Mouse (Mus musculus) stomach, embryonic 14.5 days (tissue): ENCODE results near the gene Dgke. TPM values are rescaled to one million over a fixed set of nuclear protein-coding genes. Genes with fewer than 3 reads are reported as not detected.

Experiments
- ATAC-seq: fragments of 200-750 bp; cut with Nextera tagmentation; 2 replicates; pipeline ENCODE4 v1.8.0; 2017; ENCODE audit warnings: low read depth, moderate TSS enrichment; ENCODE audit not compliant: insufficient number of reproducible peaks, insufficient read depth, low FRiP score
- H3K27ac ChIP-seq: fragments of 300-500 bp; sonication (generic); 2 replicates; pipeline ENCODE4 v1.5.1; 2014; ENCODE audit warnings: mild to moderate bottlenecking, low read length, moderate library complexity, mixed read lengths
- H3K27me3 ChIP-seq: fragments of 300-500 bp; sonication (generic); 2 replicates; pipeline ENCODE4 v1.6.1; 2014; ENCODE audit warnings: low read length, control low read depth, mixed read lengths; ENCODE audit not compliant: control insufficient read depth, insufficient read depth
- H3K36me3 ChIP-seq: fragments of 300-500 bp; sonication (generic); 2 replicates; pipeline ENCODE4 v1.6.1; 2014; ENCODE audit warnings: mild to moderate bottlenecking, control low read depth, low read length, moderate library complexity, mixed read lengths; ENCODE audit not compliant: control insufficient read depth, insufficient read depth
- H3K4me1 ChIP-seq: fragments of 300-500 bp; sonication (generic); 2 replicates; pipeline ENCODE4 v1.6.1; 2014; ENCODE audit warnings: low read length, control low read depth, mixed read lengths; ENCODE audit not compliant: control insufficient read depth, insufficient read depth
- H3K4me2 ChIP-seq: fragments of 300-500 bp; sonication (generic); replicated peaks from 2 replicates; pipeline ENCODE4 v1.6.1; 2014; ENCODE audit warnings: low read depth, low read length, control low read depth
- H3K4me3 ChIP-seq: fragments of 300-500 bp; sonication (generic); 2 replicates; pipeline ENCODE4 v1.5.1; 2014; ENCODE audit warnings: low read depth, low read length, control low read depth
- H3K9ac ChIP-seq: fragments of 300-500 bp; sonication (generic); replicated peaks from 2 replicates; pipeline ENCODE4 v1.6.1; 2014; ENCODE audit warnings: low read depth, mild to moderate bottlenecking, control low read depth, low read length, moderate library complexity, mixed read lengths
- H3K9me3 ChIP-seq: fragments of 300-500 bp; sonication (generic); 2 replicates; pipeline ENCODE4 v1.6.1; 2016; ENCODE audit warnings: low read depth, low read length, control low read depth; ENCODE audit not compliant: control insufficient read depth
- WGBS: fragments of 180-500 bp; shearing (Covaris S2); extraction: QIAGEN DNeasy Blood & Tissue Kit; methylation state at CpG from one replicate; pipeline ENCODE4 v1.1.7; 2014; 5-methylcytosine and 5-hydroxymethylcytosine counted together
- polyA plus RNA-seq: library from polyadenylated mRNA; unstranded; fragments of >200 nt; fragmentation: Nextera tagmentation; extraction: Ambion mirVana; gene quantifications from 2 replicates; pipeline ENCODE4 v1.2.1, GENCODE M21; 2014

The Dgke gene
- polyA plus RNA-seq, 1 experiment from 2014 or later = 5.2 TPM

DNA sequence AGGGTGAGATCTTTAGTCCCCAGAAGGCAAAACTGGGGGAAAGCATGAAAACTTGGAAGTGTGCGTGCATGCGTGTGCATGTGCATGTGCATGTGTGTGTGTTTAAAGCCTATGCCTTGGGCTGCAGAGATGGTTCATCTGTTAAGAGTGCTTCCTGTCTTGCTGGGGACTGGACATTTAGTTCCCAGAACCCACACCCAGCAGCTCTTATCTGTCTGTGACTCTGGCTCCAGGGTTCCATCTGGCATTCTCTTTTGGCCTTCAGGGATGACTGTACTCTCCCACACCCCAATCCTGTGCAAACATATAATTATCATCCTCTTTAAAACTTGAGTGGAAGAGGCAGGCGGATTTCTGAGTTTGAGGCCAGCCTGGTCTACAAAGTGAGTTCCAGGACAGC lies 40.5 kb downstream of the Dgke start:
- ATAC-seq = no peak
- 93% methylated on average over 3 of the region's 3 CpGs for WGBS
- H3K4me3 ChIP-seq = no peak overlapping the region

GRCm38 (mm10) chr11:89025603-89026002 lies 41.0 kb downstream of the Dgke start:
- ATAC-seq = no peak
- H3K9me3 ChIP-seq = no peaks in the 10 kb centered on the region
- H3K27me3 ChIP-seq = no peaks in the 10 kb centered on the region
- no peak overlapping the region for H3K27ac ChIP-seq
- WGBS = 72% methylated on average over 3 of the region's 3 CpGs
- H3K36me3 ChIP-seq = peaks cover 2% of the 10 kb centered on the region; the same call in 1 of the 2 replicates
- no peak overlapping the region for H3K4me2 ChIP-seq
- H3K4me1 ChIP-seq = peaks cover 9% of the 10 kb centered on the region; the same call in 1 of the 2 replicates
- H3K4me3 ChIP-seq = no peak overlapping the region
- no peak overlapping the region for H3K9ac ChIP-seq

More for the DNA sequence above, 40.5 kb downstream of the Dgke start:
- no peaks in the 10 kb centered on the region for H3K36me3 ChIP-seq
- no peaks in the 10 kb centered on the region for H3K9me3 ChIP-seq
- no peaks in the 10 kb centered on the region for H3K27me3 ChIP-seq
- H3K27ac ChIP-seq = no peak overlapping the region
- no peak overlapping the region for H3K4me2 ChIP-seq
- no peak overlapping the region for H3K9ac ChIP-seq
- peaks cover 9% of the 10 kb centered on the region; the same call in 1 of the 2 replicates for H3K4me1 ChIP-seq

DNA sequence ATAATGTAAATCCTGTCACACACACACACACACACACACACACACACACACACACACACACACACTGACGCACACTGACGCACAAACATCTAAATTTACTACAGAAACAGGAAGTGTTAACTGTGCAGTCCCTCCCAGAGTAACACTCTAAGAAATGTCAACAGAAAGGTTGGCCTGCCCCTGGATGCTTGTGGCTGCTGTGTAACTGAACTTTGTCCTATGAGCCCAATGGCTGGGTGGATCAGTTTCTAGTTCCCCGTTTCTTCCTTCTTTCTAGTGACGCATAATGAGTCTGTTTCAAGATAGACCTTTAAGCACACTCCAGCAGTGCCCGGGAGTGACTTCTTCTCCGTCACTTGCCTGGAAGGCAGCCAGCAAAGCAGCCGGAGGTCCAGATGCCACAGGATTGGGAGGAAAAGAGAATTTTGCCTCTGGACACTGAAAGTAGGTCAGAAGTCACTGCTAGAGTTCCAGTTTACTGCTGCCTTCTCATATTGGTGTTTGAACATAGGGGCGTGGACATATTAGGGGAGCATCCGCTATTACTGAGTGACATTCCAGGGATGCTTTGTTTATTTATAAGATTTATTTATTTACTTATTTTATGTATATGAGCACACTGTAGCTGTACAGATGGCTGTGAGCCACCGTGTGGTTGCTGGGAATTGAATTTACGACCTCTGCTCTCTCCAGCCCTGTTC lies 42.3 kb downstream of the Dgke start:
- Histone ChIP-seq H3K27ac (peak overlapping the region; percentile 39), H3K27me3 (no peaks in the 10 kb centered on the region), H3K4me2 (no peak overlapping the region), H3K4me3 (no peak overlapping the region), H3K9ac (no peak overlapping the region), H3K9me3 (no peaks in the 10 kb centered on the region), H3K36me3 (peaks cover 5% of the 10 kb centered on the region; the same call in 1 of the 2 replicates), H3K4me1 (peaks cover 9% of the 10 kb centered on the region; the same call in 1 of the 2 replicates)
- 38% methylated on average over 11 of the region's 11 CpGs for WGBS
- peak; percentile 64 for ATAC-seq

GRCm38 (mm10) chr11:89023477-89023876 lies 43.2 kb downstream of the Dgke start:
- H3K9ac ChIP-seq = no peak overlapping the region
- no peak overlapping the region for H3K4me2 ChIP-seq
- H3K9me3 ChIP-seq = no peaks in the 10 kb centered on the region
- no peak overlapping the region for H3K27ac ChIP-seq
- no peak overlapping the region for H3K4me3 ChIP-seq
- peaks cover 5% of the 10 kb centered on the region; the same call in 1 of the 2 replicates for H3K36me3 ChIP-seq
- ATAC-seq = no peak
- no peaks in the 10 kb centered on the region for H3K27me3 ChIP-seq
- WGBS = 70% methylated on average over 10 of the region's 10 CpGs
- H3K4me1 ChIP-seq = peaks cover 9% of the 10 kb centered on the region; the same call in 1 of the 2 replicates

- WGBS = 51% methylated on average over 8 of the region's 8 CpGs
- no peak overlapping the region for H3K4me3 ChIP-seq
- peak; percentile 62; the same call in 1 of the 2 replicates for ATAC-seq
Measured at GRCm38 (mm10) chr11:89022120-89022731, 44.4 kb downstream of the Dgke start.

GRCm38 (mm10) chr11:89021687-89022086 lies 45.0 kb downstream of the Dgke start:
- H3K9ac ChIP-seq = no peak overlapping the region
- H3K27ac ChIP-seq = no peak overlapping the region
- 0 out of 2 replicates have a peak, but pooled peaks cover 5% of the 10 kb centered on the region for H3K4me1 ChIP-seq
- 76% methylated on average over 7 of the region's 7 CpGs for WGBS
- ATAC-seq = no peak
- no peaks in the 10 kb centered on the region for H3K27me3 ChIP-seq
- H3K4me3 ChIP-seq = no peak overlapping the region
- no peaks in the 10 kb centered on the region for H3K9me3 ChIP-seq
- H3K36me3 ChIP-seq = peaks cover 5% of the 10 kb centered on the region
- no peak overlapping the region for H3K4me2 ChIP-seq

More at GRCm38 (mm10) chr11:89022120-89022731, 44.4 kb downstream of the Dgke start:
- Histone ChIP-seq H3K36me3 (peaks cover 5% of the 10 kb centered on the region), H3K4me2 (no peak overlapping the region), H3K9me3 (no peaks in the 10 kb centered on the region), H3K9ac (no peak overlapping the region), H3K27me3 (no peaks in the 10 kb centered on the region), H3K27ac (no peak overlapping the region; the same call in 1 of the 2 replicates), H3K4me1 (0 out of 2 replicates have a peak, but pooled peaks cover 5% of the 10 kb centered on the region)

GRCm38 (mm10) chr11:89020681-89021305 lies 45.9 kb downstream of the Dgke start:
- H3K27ac ChIP-seq = no peak overlapping the region
- H3K9ac ChIP-seq = no peak overlapping the region
- peaks cover 5% of the 10 kb centered on the region for H3K36me3 ChIP-seq
- H3K4me2 ChIP-seq = no peak overlapping the region
- WGBS = 65% methylated on average over 9 of the region's 9 CpGs
- no peaks in the 10 kb centered on the region for H3K27me3 ChIP-seq
- ATAC-seq = no peak
- 0 out of 2 replicates have a peak, but pooled peaks cover 5% of the 10 kb centered on the region for H3K4me1 ChIP-seq
- H3K4me3 ChIP-seq = no peak overlapping the region
- H3K9me3 ChIP-seq = no peaks in the 10 kb centered on the region

GRCm38 (mm10) chr11:89017514-89018182 lies 49.0 kb downstream of the Dgke start:
- no peak overlapping the region for H3K4me3 ChIP-seq
- no peak overlapping the region for H3K9ac ChIP-seq
- H3K4me1 ChIP-seq = no peaks in the 10 kb centered on the region
- no peak for ATAC-seq
- H3K36me3 ChIP-seq = peaks cover 11% of the 10 kb centered on the region
- H3K27me3 ChIP-seq = no peaks in the 10 kb centered on the region
- WGBS = 79% methylated on average over 9 of the region's 9 CpGs
- H3K9me3 ChIP-seq = no peaks in the 10 kb centered on the region
- H3K27ac ChIP-seq = no peak overlapping the region
- H3K4me2 ChIP-seq = no peak overlapping the region
